Mouse (Mus musculus) hindbrain, postnatal 0 days (tissue): ENCODE measurements around the gene Slco2a1. TPM values are rescaled to one million over a fixed set of nuclear protein-coding genes. Genes with fewer than 3 reads are reported as not detected.

Experiments
- ATAC-seq: fragments of 200-750 bp; cut with Nextera tagmentation; 2 replicates; pipeline ENCODE4 v1.8.0; 2017; ENCODE audit warnings: mild to moderate bottlenecking, moderate TSS enrichment, moderate library complexity
- DNase-seq: peaks from one replicate; pipeline ENCODE4 v3.0.0-alpha.2; 2015; ENCODE audit warnings: low spot score
- H3K27ac ChIP-seq: fragments of 300-500 bp; sonication (generic); 2 replicates; pipeline ENCODE4 v1.5.1; 2014; ENCODE audit warnings: mild to moderate bottlenecking
- H3K27me3 ChIP-seq: fragments of 300-500 bp; sonication (generic); 2 replicates; pipeline ENCODE4 v1.6.1; 2014; ENCODE audit warnings: low read length, mixed read lengths; ENCODE audit not compliant: insufficient read depth
- H3K36me3 ChIP-seq: fragments of 300-500 bp; sonication (generic); 2 replicates; pipeline ENCODE4 v1.6.1; 2014; ENCODE audit warnings: low read length, mixed read lengths; ENCODE audit not compliant: insufficient read depth
- H3K4me1 ChIP-seq: fragments of 300-500 bp; sonication (generic); 2 replicates; pipeline ENCODE4 v1.6.1; 2014; ENCODE audit warnings: antibody characterized with exemption, low read length, mixed read lengths; ENCODE audit not compliant: insufficient read depth
- H3K4me2 ChIP-seq: fragments of 300-500 bp; sonication (generic); 2 replicates; pipeline ENCODE4 v1.6.1; 2014; ENCODE audit warnings: low read depth, mild to moderate bottlenecking, low read length, moderate library complexity, mixed read lengths
- H3K4me3 ChIP-seq: fragments of 300-500 bp; sonication (generic); 2 replicates; pipeline ENCODE4 v1.5.1; 2014; ENCODE audit warnings: low read length
- H3K9ac ChIP-seq: fragments of 300-500 bp; sonication (generic); replicated peaks from 2 replicates; pipeline ENCODE4 v1.6.1; 2014; ENCODE audit warnings: mild to moderate bottlenecking, low read length, moderate library complexity, mixed read lengths
- H3K9me3 ChIP-seq: fragments of 300-500 bp; sonication (generic); 2 replicates; pipeline ENCODE4 v1.6.1; 2016; ENCODE audit warnings: low read length, mixed read lengths
- CTCF ChIP-seq: IDR thresholded peaks from 2 replicates; pipeline ENCODE4 v1.5.1; 2016; ENCODE audit warnings: antibody characterized with exemption, control low read depth, low read depth
- WGBS: fragments of 180-500 bp; shearing (Covaris S2); extraction: QIAGEN DNeasy Blood & Tissue Kit; methylation state at CpG from one replicate; pipeline ENCODE4 v1.1.7; 2014; 5-methylcytosine and 5-hydroxymethylcytosine counted together
- polyA plus RNA-seq: library from polyadenylated mRNA; unstranded; fragments of >200 nt; fragmentation: Nextera tagmentation; extraction: Ambion mirVana; gene quantifications from 2 replicates; pipeline ENCODE4 v1.2.1, GENCODE M21; 2015
- total RNA-seq: library from RNA; depleted of rRNA; stranded (reverse); fragments of >200 nt; gene quantifications from 2 replicates; pipeline ENCODE4 v1.2.3, GENCODE M21; 2014

Gene Slco2a1
- total and polyA plus RNA-seq, 2 experiments from 2014 or later, result 4.8 to 6.3 TPM

GRCm38 (mm10) chr9:102977090-102977489 lies 11.4 kb upstream of the Slco2a1 start:
- ATAC-seq (no peak), DNase-seq (no peak)
- Histone ChIP-seq H3K9me3 (no peaks in the 10 kb centered on the region), H3K4me1 (no peaks in the 10 kb centered on the region), H3K9ac (no peak overlapping the region), H3K36me3 (no peaks in the 10 kb centered on the region), H3K27ac (no peak overlapping the region), H3K4me3 (no peak overlapping the region), H3K4me2 (no peak overlapping the region), H3K27me3 (no peaks in the 10 kb centered on the region)
- TF ChIP-seq CTCF, result no peak
- WGBS, result 82% methylated on average over 1 of the region's 1 CpGs

DNA sequence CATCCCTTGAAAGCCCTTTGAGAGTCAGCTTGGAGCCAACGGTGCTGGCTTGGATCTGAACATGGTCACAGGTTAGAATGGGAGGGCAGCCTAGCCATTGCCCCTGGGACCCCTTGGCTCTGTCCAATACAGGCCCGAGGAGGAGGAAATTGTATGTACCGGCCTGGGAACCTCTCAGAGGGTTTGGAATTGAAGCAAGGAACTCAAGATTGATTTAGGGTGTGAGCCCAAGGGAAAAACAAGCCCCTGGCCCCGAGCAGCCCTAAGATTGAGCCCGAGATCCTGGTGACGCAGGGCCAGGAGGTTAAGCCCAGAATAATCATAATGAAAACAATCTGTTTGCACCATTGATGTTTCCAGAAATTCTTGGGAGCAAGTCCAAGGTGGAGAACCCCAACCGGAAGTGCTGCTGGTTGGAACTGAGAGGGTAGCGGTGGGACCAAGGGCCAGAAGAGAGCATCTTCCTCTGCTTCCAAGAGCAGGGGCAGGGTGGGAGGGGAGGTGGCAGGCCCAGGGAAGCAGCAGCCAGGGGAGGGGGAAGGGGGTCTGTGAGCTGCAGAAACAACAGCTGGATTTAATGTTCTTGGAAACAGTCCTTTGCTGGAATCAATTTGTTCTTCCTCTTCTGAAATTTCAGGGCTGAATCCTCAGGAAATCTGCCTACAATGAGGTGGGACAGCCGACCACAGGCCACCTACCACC lies 10.6 kb upstream of the Slco2a1 start:
- WGBS, result 76% methylated on average over 9 of the region's 9 CpGs
- H3K4me3 ChIP-seq, result no peak overlapping the region
- H3K4me2 ChIP-seq, result no peak overlapping the region
- ATAC-seq, result no peak
- no peaks in the 10 kb centered on the region for H3K36me3 ChIP-seq
- H3K27me3 ChIP-seq, result no peaks in the 10 kb centered on the region
- DNase-seq, result no peak
- no peak overlapping the region for H3K27ac ChIP-seq
- H3K4me1 ChIP-seq, result no peaks in the 10 kb centered on the region
- no peak overlapping the region for H3K9ac ChIP-seq
- no peaks in the 10 kb centered on the region for H3K9me3 ChIP-seq
- no peak for TF ChIP-seq CTCF

DNA sequence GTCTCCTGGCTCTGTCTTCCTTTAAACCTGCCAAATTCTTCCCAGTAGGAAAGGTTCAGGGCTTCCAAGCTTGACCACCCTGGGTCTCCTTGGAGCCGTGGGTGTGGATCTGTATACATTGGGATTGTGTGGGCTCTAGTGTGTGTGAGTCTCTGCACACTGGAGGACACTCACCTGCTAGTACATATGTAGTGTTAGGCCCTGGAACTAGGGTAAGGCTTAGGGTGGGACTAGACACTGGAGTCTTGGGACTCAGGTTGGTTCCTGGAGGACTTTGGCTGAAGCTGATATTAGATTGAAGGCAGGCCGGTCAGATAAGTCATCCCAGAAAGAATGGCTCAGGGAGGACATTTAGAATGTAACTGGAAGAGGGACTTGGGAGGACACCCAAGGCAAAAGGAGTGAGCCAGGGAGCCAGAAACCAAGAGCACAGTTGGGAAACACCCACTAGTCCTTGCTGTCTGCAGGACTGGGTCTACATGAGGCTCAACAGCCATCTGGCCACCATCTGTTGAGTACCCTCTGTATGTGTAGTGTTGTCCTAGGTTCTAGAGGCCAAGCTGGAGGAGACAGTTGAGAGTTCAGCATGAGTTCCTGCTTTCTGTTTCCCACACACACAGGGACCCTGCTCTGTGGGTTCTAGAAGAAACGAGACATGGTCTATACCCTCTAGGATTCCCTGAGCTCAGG lies 9.4 kb upstream of the Slco2a1 start:
- no peak for ATAC-seq
- no peak for DNase-seq
- Histone ChIP-seq H3K4me2 (no peak overlapping the region), H3K4me3 (no peak overlapping the region), H3K4me1 (no peaks in the 10 kb centered on the region), H3K9me3 (no peaks in the 10 kb centered on the region), H3K9ac (no peak overlapping the region), H3K36me3 (no peaks in the 10 kb centered on the region), H3K27ac (no peak overlapping the region), H3K27me3 (no peaks in the 10 kb centered on the region)
- 87% methylated on average over 3 of the region's 3 CpGs for WGBS
- no peak for TF ChIP-seq CTCF

DNA sequence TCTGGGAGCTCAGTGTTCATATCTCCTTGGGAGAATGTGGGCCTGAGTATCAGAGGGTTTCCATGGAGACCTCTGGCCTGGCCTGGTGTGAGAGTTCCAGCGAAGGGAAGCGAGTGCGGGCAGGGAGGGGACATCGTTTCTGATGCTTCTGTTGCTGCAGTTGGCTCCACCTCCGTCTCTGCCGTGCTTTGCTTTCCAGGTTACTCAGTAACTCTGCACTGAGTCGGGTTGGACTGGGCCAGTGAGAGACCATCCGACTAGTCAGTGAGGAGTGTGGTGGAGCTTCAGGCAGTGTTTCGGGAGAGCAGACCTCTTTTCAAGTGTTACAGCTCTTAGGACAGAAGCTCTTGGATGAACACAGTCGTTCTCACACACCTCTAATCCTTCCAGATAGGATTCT lies 8.6 kb upstream of the Slco2a1 start:
- Histone ChIP-seq H3K27me3 (no peaks in the 10 kb centered on the region), H3K36me3 (no peaks in the 10 kb centered on the region), H3K4me3 (no peak overlapping the region), H3K27ac (no peak overlapping the region), H3K4me1 (no peaks in the 10 kb centered on the region), H3K9me3 (no peaks in the 10 kb centered on the region), H3K4me2 (no peak overlapping the region), H3K9ac (no peak overlapping the region)
- WGBS, result 53% methylated on average over 10 of the region's 10 CpGs
- TF ChIP-seq CTCF, result no peak
- ATAC-seq (no peak), DNase-seq (no peak)

DNA sequence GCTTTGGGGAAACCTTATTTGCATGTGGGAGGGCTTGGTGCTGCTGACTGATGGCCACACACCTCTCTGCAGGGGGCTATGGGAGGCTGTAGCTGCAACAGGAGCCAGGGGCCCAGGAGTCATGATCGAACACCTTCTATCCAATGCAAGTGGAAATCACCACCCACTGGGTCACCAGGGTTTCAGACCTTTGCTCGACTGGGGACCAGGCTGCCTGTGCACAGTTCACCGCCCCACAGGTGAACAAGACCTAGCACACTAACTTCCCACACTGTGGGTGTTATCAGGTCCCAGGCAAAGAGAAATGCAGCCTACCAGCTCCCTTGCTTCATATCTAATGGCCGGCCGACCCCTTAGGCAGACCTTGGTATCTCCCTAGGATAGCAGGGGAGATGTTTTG lies 8.1 kb upstream of the Slco2a1 start:
- no peak for TF ChIP-seq CTCF
- H3K27me3 ChIP-seq, result no peaks in the 10 kb centered on the region
- H3K27ac ChIP-seq, result no peak overlapping the region
- DNase-seq (no peak), ATAC-seq (no peak)
- H3K9ac ChIP-seq, result no peak overlapping the region
- H3K36me3 ChIP-seq, result no peaks in the 10 kb centered on the region
- H3K4me1 ChIP-seq, result no peaks in the 10 kb centered on the region
- H3K4me3 ChIP-seq, result no peak overlapping the region
- H3K9me3 ChIP-seq, result no peaks in the 10 kb centered on the region
- 87% methylated on average over 5 of the region's 5 CpGs for WGBS
- no peak overlapping the region for H3K4me2 ChIP-seq

DNA sequence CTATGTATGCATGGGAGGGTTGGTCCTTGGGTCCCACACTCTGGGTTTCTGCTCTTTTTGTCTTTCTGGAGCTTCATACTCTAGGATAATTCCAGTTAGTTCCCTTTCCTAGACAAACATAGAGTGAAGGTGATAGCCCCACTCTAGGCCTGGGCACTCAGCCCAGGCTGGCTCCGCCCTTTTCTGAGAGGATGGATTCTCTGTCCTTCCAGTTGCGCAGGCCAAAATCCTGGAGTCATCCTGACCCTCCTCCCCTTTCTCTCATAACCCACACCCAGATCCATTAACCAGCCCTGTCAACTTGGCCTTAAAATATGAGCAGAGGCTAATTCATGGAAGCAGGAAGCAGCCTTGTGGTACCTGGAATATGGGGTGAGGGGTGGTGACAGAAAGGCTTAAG lies 6.7 kb upstream of the Slco2a1 start:
- Histone ChIP-seq H3K27me3 (no peaks in the 10 kb centered on the region), H3K4me3 (no peak overlapping the region), H3K4me1 (no peaks in the 10 kb centered on the region), H3K36me3 (no peaks in the 10 kb centered on the region), H3K27ac (no peak overlapping the region), H3K9ac (no peak overlapping the region), H3K9me3 (no peaks in the 10 kb centered on the region), H3K4me2 (no peak overlapping the region)
- ATAC-seq (no peak), DNase-seq (no peak)
- WGBS, result 100% methylated on average over 2 of the region's 2 CpGs
- TF ChIP-seq CTCF, result no peak

- Histone ChIP-seq H3K36me3 (no peaks in the 10 kb centered on the region), H3K4me3 (no peak overlapping the region), H3K9ac (no peak overlapping the region), H3K9me3 (no peaks in the 10 kb centered on the region), H3K27me3 (no peaks in the 10 kb centered on the region), H3K4me2 (no peak overlapping the region), H3K4me1 (no peaks in the 10 kb centered on the region), H3K27ac (no peak overlapping the region)
- TF ChIP-seq CTCF, result no peak
- DNase-seq, result no peak
- WGBS, result 83% methylated on average over 3 of the region's 3 CpGs
- no peak for ATAC-seq
Measured at GRCm38 (mm10) chr9:102982376-102982775, 6.1 kb upstream of the Slco2a1 start.
